29 mouse cellular contexts compared by ENCODE assay signal in the genomic region with DNA sequence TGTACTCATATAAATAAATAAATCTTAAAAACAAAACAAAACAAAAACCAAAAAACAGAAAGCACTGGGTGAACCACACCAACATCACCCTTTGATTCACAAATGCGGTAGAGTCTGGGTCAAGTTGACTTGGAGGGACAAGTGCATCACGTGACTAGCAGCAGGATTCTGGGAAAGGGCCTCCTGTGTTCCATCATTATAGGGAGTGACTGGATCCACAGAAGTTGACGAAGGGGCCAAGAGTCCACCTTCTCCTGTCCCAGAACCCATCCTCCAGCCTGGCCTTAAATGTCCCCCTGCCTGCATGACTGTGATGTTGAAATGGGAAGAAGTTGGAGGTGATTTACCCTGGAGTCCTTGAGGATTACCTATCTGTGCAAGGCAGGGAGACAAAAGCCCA. TPM values are rescaled to one million over a fixed set of nuclear protein-coding genes. Genes with fewer than 3 reads are reported as not detected.
A peak's percentile ranks its signal among the peaks of the same experiment; 100 is the strongest.
DNase-seq lines count a peak whose midpoint lies in the region; ATAC-seq lines count a peak whose summit lies in the region.
"Had no signal": no experiment of that assay in that cellular context is flagged by ENCODE, and none has a peak within 500 bp of the region (broad histone marks: within the 10 kb centered on the region; RNA-seq: fewer than 3 reads in every experiment).

No protein-coding gene starts in this region.

- no peaks in the 10 kb centered on the region for H3K9me3 ChIP-seq in midbrain, embryonic 10.5 days (replicated peaks)
- no peaks in the 10 kb centered on the region for H3K9me3 ChIP-seq in midbrain, embryonic 14.5 days (ENCODE audit: control insufficient read depth, low read length)
- H3K9me3 ChIP-seq in embryonic facial prominence, embryonic 15.5 days (replicated peaks), result no peaks in the 10 kb centered on the region
- H3K9me3 ChIP-seq: forebrain, embryonic 10.5 days; forebrain, embryonic 13.5 days; heart, embryonic 12.5 days; heart, embryonic 15.5 days; hindbrain, embryonic 10.5 days; hindbrain, embryonic 13.5 days; intestine, embryonic 15.5 days had no signal

- no peak for ATAC-seq in midbrain, embryonic 14.5 days (ENCODE audit: low FRiP score, low TSS enrichment)
- no peak for ATAC-seq in embryonic facial prominence, embryonic 15.5 days (ENCODE audit: insufficient number of reproducible peaks, low FRiP score, low TSS enrichment, low read depth)
- ATAC-seq: activated CD4-positive, CD25-positive, alpha-beta regulatory T cell, adult 4 months; CD4-positive, CD25-positive, alpha-beta regulatory T cell, adult 4 months; forebrain, embryonic 13.5 days; forebrain, embryonic 16.5 days; hindbrain, embryonic 16.5 days; intestine, embryonic 15.5 days had no signal

- H3K4me2 ChIP-seq in midbrain, embryonic 14.5 days (ENCODE audit: low read length), result no peak overlapping the region
- H3K4me2 ChIP-seq in embryonic facial prominence, embryonic 15.5 days (replicated peaks), result no peak overlapping the region
- H3K4me2 ChIP-seq: forebrain, embryonic 13.5 days; heart, embryonic 12.5 days; heart, embryonic 15.5 days; hindbrain, embryonic 13.5 days; intestine, embryonic 15.5 days had no signal

- DNase-seq in kidney, adult 11 months, result peak; percentile 30
- DNase-seq in kidney, postnatal 14 days, result no peak
- no peak for DNase-seq in midbrain, embryonic 10.5 days (ENCODE audit: low spot score)
- no peak for DNase-seq in midbrain, embryonic 14.5 days
- DNase-seq in spleen, adult 12 weeks (ENCODE audit: low spot score), result no peak
- DNase-seq: adrenal gland, adult 8-10 months; adrenal gland, postnatal 25 days; B cell, adult 2 months; cerebellum, adult 11-12 months; cerebellum, adult 8-10 months; cerebellum, postnatal 10 days; cerebellum, postnatal 36 days; embryo, embryonic 11 days; gastrocnemius, postnatal 10 days; heart, adult 18-20 months; heart, postnatal 10 days; heart, postnatal 36 days had no signal

- H3K9ac ChIP-seq in midbrain, embryonic 14.5 days (replicated peaks; ENCODE audit: low read length), result no peak overlapping the region
- no peak overlapping the region for H3K9ac ChIP-seq in embryonic facial prominence, embryonic 15.5 days
- H3K9ac ChIP-seq: forebrain, embryonic 13.5 days; heart, embryonic 12.5 days; heart, embryonic 15.5 days; hindbrain, embryonic 13.5 days; intestine, embryonic 15.5 days had no signal

- 90% methylated on average over 3 of the region's 3 CpGs for WGBS in midbrain, embryonic 10.5 days
- WGBS in midbrain, embryonic 14.5 days, result 77% methylated on average over 3 of the region's 3 CpGs
- WGBS in embryonic facial prominence, embryonic 15.5 days, result 76% methylated on average over 3 of the region's 3 CpGs

- H3K27me3 ChIP-seq in midbrain, embryonic 10.5 days (ENCODE audit: low read depth, poor library complexity, severe bottlenecking), result no peaks in the 10 kb centered on the region
- no peaks in the 10 kb centered on the region for H3K27me3 ChIP-seq in midbrain, embryonic 14.5 days (ENCODE audit: control insufficient read depth, insufficient read depth, low read length)
- no peaks in the 10 kb centered on the region for H3K27me3 ChIP-seq in embryonic facial prominence, embryonic 15.5 days
- H3K27me3 ChIP-seq: forebrain, embryonic 13.5 days; heart, embryonic 12.5 days; heart, embryonic 15.5 days; hindbrain, embryonic 13.5 days; intestine, embryonic 15.5 days had no signal

- no peak overlapping the region for H3K4me3 ChIP-seq in midbrain, embryonic 10.5 days
- H3K4me3 ChIP-seq in midbrain, embryonic 14.5 days (replicated peaks; ENCODE audit: low read depth, low read length), result no peak overlapping the region
- H3K4me3 ChIP-seq in embryonic facial prominence, embryonic 15.5 days (replicated peaks), result no peak overlapping the region
- H3K4me3 ChIP-seq: forebrain, embryonic 10.5 days; forebrain, embryonic 13.5 days; heart, embryonic 12.5 days; heart, embryonic 15.5 days; hindbrain, embryonic 10.5 days; hindbrain, embryonic 13.5 days; intestine, embryonic 15.5 days had no signal

- peaks cover 36% of the 10 kb centered on the region for H3K36me3 ChIP-seq in midbrain, embryonic 10.5 days
- H3K36me3 ChIP-seq in midbrain, embryonic 14.5 days (ENCODE audit: control insufficient read depth, insufficient read depth, low read length), result peaks cover 21% of the 10 kb centered on the region
- peaks cover 32% of the 10 kb centered on the region for H3K36me3 ChIP-seq in embryonic facial prominence, embryonic 15.5 days
- H3K36me3 ChIP-seq: intestine, embryonic 15.5 days had no signal

- H3K27ac ChIP-seq in midbrain, embryonic 10.5 days (replicated peaks), result 0 out of 2 replicates have a peak overlapping the region, but pooled peaks have one; percentile 43
- no peak overlapping the region for H3K27ac ChIP-seq in midbrain, embryonic 14.5 days (replicated peaks; ENCODE audit: low read depth, low read length)
- H3K27ac ChIP-seq in embryonic facial prominence, embryonic 15.5 days (replicated peaks), result peak overlapping the region; percentile 48
- H3K27ac ChIP-seq: forebrain, embryonic 10.5 days; forebrain, embryonic 13.5 days; heart, embryonic 15.5 days; hindbrain, embryonic 13.5 days; intestine, embryonic 15.5 days had no signal

- H3K4me1 ChIP-seq in midbrain, embryonic 10.5 days, result peaks cover 11% of the 10 kb centered on the region
- no peaks in the 10 kb centered on the region for H3K4me1 ChIP-seq in midbrain, embryonic 14.5 days (ENCODE audit: control insufficient read depth, insufficient read depth, low read length)
- H3K4me1 ChIP-seq in embryonic facial prominence, embryonic 15.5 days, result peaks cover 29% of the 10 kb centered on the region
- H3K4me1 ChIP-seq: forebrain, embryonic 13.5 days had no signal

RNA-seq across cellular contexts. Expression of a gene that starts 22.9 kb away (rescaled TPM):
- 0.36 and 0.51 TPM in 2 replicates for polyA plus RNA-seq in midbrain, embryonic 10.5 days (2016; fragmentation: Nextera tagmentation; extraction: Ambion mirVana)
- 0.25 TPM in 1 of 2 replicates, not detected in the other for polyA plus RNA-seq in midbrain, embryonic 14.5 days (2014; fragmentation: Nextera tagmentation; extraction: Ambion mirVana)
- 7.5 and 8.5 TPM in 2 replicates for polyA plus RNA-seq in embryonic facial prominence, embryonic 15.5 days (2015; fragmentation: Nextera tagmentation; extraction: Ambion mirVana)
- polyA plus RNA-seq: activated CD4-positive, CD25-positive, alpha-beta regulatory T cell, adult 4 months; CD4-positive, CD25-positive, alpha-beta regulatory T cell, adult 4 months; hindbrain, embryonic 10.5 days had no signal

RNA-seq across cellular contexts. Expression of a gene that starts 28.1 kb away (rescaled TPM):
- 30.9 and 33.9 TPM in 2 replicates for polyA plus RNA-seq in midbrain, embryonic 10.5 days (2016; fragmentation: Nextera tagmentation; extraction: Ambion mirVana)
- 5.8 and 9.3 TPM in 2 replicates for polyA plus RNA-seq in midbrain, embryonic 14.5 days (2014; fragmentation: Nextera tagmentation; extraction: Ambion mirVana)
- 133 and 145 TPM in 2 replicates for polyA plus RNA-seq in embryonic facial prominence, embryonic 15.5 days (2015; fragmentation: Nextera tagmentation; extraction: Ambion mirVana)
- polyA plus RNA-seq: activated CD4-positive, CD25-positive, alpha-beta regulatory T cell, adult 4 months; CD4-positive, CD25-positive, alpha-beta regulatory T cell, adult 4 months had no signal
